Comparison of ENCODE assay signal across 9 mouse cellular contexts in genomic region chr4:40471880-40472279, GRCm38 (mm10). TPM values are rescaled to one million over a fixed set of nuclear protein-coding genes. Genes with fewer than 3 reads are reported as not detected.
A peak's percentile ranks its signal among the peaks of the same experiment; 100 is the strongest.
DNase-seq lines count a peak whose midpoint lies in the region; ATAC-seq lines count a peak whose summit lies in the region.
"Had no signal": no experiment of that assay in that cellular context is flagged by ENCODE, and none has a peak within 500 bp of the region (broad histone marks: within the 10 kb centered on the region; RNA-seq: fewer than 3 reads in every experiment).

Tmem215 (plus strand) TSS chr4:40472180.

- no peaks in the 10 kb centered on the region for H3K36me3 ChIP-seq in kidney, embryonic 16.5 days (ENCODE audit: insufficient read depth, low read length)
- no peaks in the 10 kb centered on the region for H3K36me3 ChIP-seq in embryonic facial prominence, embryonic 11.5 days (replicated peaks; ENCODE audit: control insufficient read depth, insufficient read depth, low read depth, low read length)
- H3K36me3 ChIP-seq in hindbrain, embryonic 16.5 days (ENCODE audit: control insufficient read depth, insufficient read depth, low read length): no peaks in the 10 kb centered on the region
- H3K36me3 ChIP-seq in midbrain, embryonic 13.5 days: no peaks in the 10 kb centered on the region

- peaks cover 19% of the 10 kb centered on the region; the same call in 1 of the 2 replicates for H3K27me3 ChIP-seq in kidney, embryonic 16.5 days (ENCODE audit: insufficient read depth, low read length)
- peaks cover 5% of the 10 kb centered on the region for H3K27me3 ChIP-seq in embryonic facial prominence, embryonic 11.5 days (ENCODE audit: control insufficient read depth, insufficient read depth, low read length)
- peaks cover 3% of the 10 kb centered on the region; the same call in 1 of the 2 replicates for H3K27me3 ChIP-seq in hindbrain, embryonic 16.5 days (replicated peaks; ENCODE audit: control insufficient read depth, insufficient read depth, low read length)
- peaks cover 30% of the 10 kb centered on the region for H3K27me3 ChIP-seq in midbrain, embryonic 13.5 days

- no peak for DNase-seq in kidney, postnatal 10 days
- DNase-seq in embryonic facial prominence, embryonic 11.5 days (ENCODE audit: low spot score): no peak
- DNase-seq in right cerebral cortex, adult 2 months (ENCODE audit: low spot score in 2 of 2): no peak
- DNase-seq in adrenal gland, postnatal 36 days: no peak
- DNase-seq in ovary, postnatal 14 days (ENCODE audit: low spot score): no peak

- H3K4me3 ChIP-seq in kidney, embryonic 16.5 days (ENCODE audit: low read length): peak within 1 kb of the TSS; percentile 46
- peak within 1 kb of the TSS; percentile 40 for H3K4me3 ChIP-seq in embryonic facial prominence, embryonic 11.5 days (ENCODE audit: low read depth, low read length)
- H3K4me3 ChIP-seq in hindbrain, embryonic 16.5 days (ENCODE audit: low read length): peak within 1 kb of the TSS; percentile 48
- H3K4me3 ChIP-seq in midbrain, embryonic 13.5 days (replicated peaks): peak within 1 kb of the TSS; percentile 55

- H3K9me3 ChIP-seq in kidney, embryonic 16.5 days (ENCODE audit: low read length): no peaks in the 10 kb centered on the region
- no peaks in the 10 kb centered on the region for H3K9me3 ChIP-seq in embryonic facial prominence, embryonic 11.5 days (replicated peaks; ENCODE audit: control insufficient read depth, low read length)
- H3K9me3 ChIP-seq in hindbrain, embryonic 16.5 days (ENCODE audit: control insufficient read depth, low read length): no peaks in the 10 kb centered on the region
- H3K9me3 ChIP-seq in midbrain, embryonic 13.5 days: no peaks in the 10 kb centered on the region

- H3K9ac ChIP-seq in kidney, embryonic 16.5 days (replicated peaks; ENCODE audit: low read length): peak within 1 kb of the TSS; percentile 65
- H3K9ac ChIP-seq in embryonic facial prominence, embryonic 11.5 days (replicated peaks; ENCODE audit: low read length): peak within 1 kb of the TSS; percentile 54
- peak within 1 kb of the TSS; percentile 57 for H3K9ac ChIP-seq in hindbrain, embryonic 16.5 days (ENCODE audit: low read depth, low read length)
- H3K9ac ChIP-seq in midbrain, embryonic 13.5 days (replicated peaks): peak within 1 kb of the TSS; percentile 70

- 88% methylated on average over 10 of the region's 10 CpGs for WGBS in kidney, embryonic 16.5 days
- 77% methylated on average over 10 of the region's 10 CpGs for WGBS in embryonic facial prominence, embryonic 11.5 days
- 84% methylated on average over 10 of the region's 10 CpGs for WGBS in hindbrain, embryonic 16.5 days
- WGBS in midbrain, embryonic 13.5 days: 80% methylated on average over 10 of the region's 10 CpGs

- no peak for ATAC-seq in kidney, embryonic 16.5 days (ENCODE audit: low FRiP score, low TSS enrichment)
- ATAC-seq in embryonic facial prominence, embryonic 11.5 days (replicated peaks; ENCODE audit: insufficient number of reproducible peaks, low FRiP score, low TSS enrichment, low read depth): no peak
- ATAC-seq in hindbrain, embryonic 16.5 days: no peak
- no peak for ATAC-seq in midbrain, embryonic 13.5 days

- H3K27ac ChIP-seq in kidney, embryonic 16.5 days (ENCODE audit: low read length): no peak within 1 kb of the TSS
- H3K27ac ChIP-seq in embryonic facial prominence, embryonic 11.5 days (replicated peaks; ENCODE audit: low read depth, low read length): no peak within 1 kb of the TSS
- H3K27ac ChIP-seq in hindbrain, embryonic 16.5 days (ENCODE audit: low read depth, low read length): no peak within 1 kb of the TSS
- H3K27ac ChIP-seq in midbrain, embryonic 13.5 days: no peak within 1 kb of the TSS

- peak within 1 kb of the TSS; percentile 72 for H3K4me2 ChIP-seq in kidney, embryonic 16.5 days (replicated peaks; ENCODE audit: low read depth, low read length)
- peak within 1 kb of the TSS; percentile 84 for H3K4me2 ChIP-seq in embryonic facial prominence, embryonic 11.5 days (ENCODE audit: low read depth, low read length)
- peak within 1 kb of the TSS; percentile 70 for H3K4me2 ChIP-seq in hindbrain, embryonic 16.5 days (ENCODE audit: low read length)
- peak within 1 kb of the TSS; percentile 88 for H3K4me2 ChIP-seq in midbrain, embryonic 13.5 days (replicated peaks)

- H3K4me1 ChIP-seq in kidney, embryonic 16.5 days (ENCODE audit: insufficient read depth, low read length): no peaks in the 10 kb centered on the region
- H3K4me1 ChIP-seq in embryonic facial prominence, embryonic 11.5 days (ENCODE audit: control insufficient read depth, insufficient read depth, low read length): no peaks in the 10 kb centered on the region
- no peaks in the 10 kb centered on the region; the same call in 1 of the 2 replicates for H3K4me1 ChIP-seq in hindbrain, embryonic 16.5 days (ENCODE audit: control insufficient read depth, insufficient read depth, low read depth, low read length)
- peaks cover 8% of the 10 kb centered on the region; the same call in 1 of the 2 replicates for H3K4me1 ChIP-seq in midbrain, embryonic 13.5 days (replicated peaks)

RNA-seq across cellular contexts. Expression of gene Tmem215, which starts in this region (rescaled TPM):
- polyA plus RNA-seq in kidney, embryonic 16.5 days (2015; fragmentation: Nextera tagmentation; extraction: Ambion mirVana): 0.19 and 0.32 TPM in 2 replicates
- 0.24 and 0.27 TPM in 2 replicates for polyA plus RNA-seq in embryonic facial prominence, embryonic 11.5 days (2014; fragmentation: Nextera tagmentation; extraction: Ambion mirVana)
- 1.1 and 1.4 TPM in 2 replicates for polyA plus RNA-seq in hindbrain, embryonic 16.5 days (2015; fragmentation: Nextera tagmentation; extraction: Ambion mirVana)
- polyA plus RNA-seq in midbrain, embryonic 13.5 days (2015; fragmentation: Nextera tagmentation; extraction: Ambion mirVana): 0.13 and 0.17 TPM in 2 replicates
- total RNA-seq in adrenal gland, postnatal 36 days (2021): not detected
- total RNA-seq: CH12.LX had no signal
